Mouse (Mus musculus): ENCODE data around the gene Klhl9. TPM values are rescaled to one million over a fixed set of nuclear protein-coding genes. Genes with fewer than 3 reads are reported as not detected.

Gene Klhl9
- polyA plus RNA-seq, 1 experiment from 2014 or later: 128 TPM

Other genes starting within 250 kb of the Klhl9 start
- gene Ifnb1, start 199.7 kb downstream of the Klhl9 start, polyA plus RNA-seq (2015; fragmentation: Nextera tagmentation; extraction: Ambion mirVana): not detected in 2 replicates
- not detected in 2 replicates for gene Ifna15, start 164.2 kb downstream of the Klhl9 start, polyA plus RNA-seq (2015; fragmentation: Nextera tagmentation; extraction: Ambion mirVana)
- not detected in 2 replicates for gene Ifna14, start 150.7 kb downstream of the Klhl9 start, polyA plus RNA-seq (2015; fragmentation: Nextera tagmentation; extraction: Ambion mirVana)
- gene Ifna9, start 130.1 kb downstream of the Klhl9 start, polyA plus RNA-seq (2015; fragmentation: Nextera tagmentation; extraction: Ambion mirVana): not detected in 2 replicates
- not detected in 2 replicates for gene Ifna12, start 119.1 kb downstream of the Klhl9 start, polyA plus RNA-seq (2015; fragmentation: Nextera tagmentation; extraction: Ambion mirVana)
- not detected in 2 replicates for gene C87499, start 88.1 kb downstream of the Klhl9 start, polyA plus RNA-seq (2015; fragmentation: Nextera tagmentation; extraction: Ambion mirVana)
- not detected in 2 replicates for gene Ifna13, start 78.0 kb downstream of the Klhl9 start, polyA plus RNA-seq (2015; fragmentation: Nextera tagmentation; extraction: Ambion mirVana)
- gene Ifna16, start 45.5 kb downstream of the Klhl9 start, polyA plus RNA-seq (2015; fragmentation: Nextera tagmentation; extraction: Ambion mirVana): not detected in 2 replicates
- gene Ifna2, start 38.6 kb downstream of the Klhl9 start, polyA plus RNA-seq (2015; fragmentation: Nextera tagmentation; extraction: Ambion mirVana): not detected in 2 replicates
- gene Ifnab, start 31.1 kb downstream of the Klhl9 start, polyA plus RNA-seq (2015; fragmentation: Nextera tagmentation; extraction: Ambion mirVana): not detected in 2 replicates
- 1.6 and 2.3 TPM in 2 replicates for gene Gm26566, start 660 bp downstream of the Klhl9 start, polyA plus RNA-seq (2015; fragmentation: Nextera tagmentation; extraction: Ambion mirVana)
- not detected in 2 replicates for gene Gm13271, start 32.4 kb upstream of the Klhl9 start, polyA plus RNA-seq (2015; fragmentation: Nextera tagmentation; extraction: Ambion mirVana)
- 0.14 TPM in 1 of 2 replicates, not detected in the other for gene Gm13283, start 37.7 kb upstream of the Klhl9 start, polyA plus RNA-seq (2015; fragmentation: Nextera tagmentation; extraction: Ambion mirVana)
- not detected in 2 replicates for gene Gm13290, start 51.4 kb upstream of the Klhl9 start, polyA plus RNA-seq (2015; fragmentation: Nextera tagmentation; extraction: Ambion mirVana)
- not detected in 2 replicates for gene Gm13289, start 54.5 kb upstream of the Klhl9 start, polyA plus RNA-seq (2015; fragmentation: Nextera tagmentation; extraction: Ambion mirVana)
- gene Gm13272, start 57.4 kb upstream of the Klhl9 start, polyA plus RNA-seq (2015; fragmentation: Nextera tagmentation; extraction: Ambion mirVana): not detected in 2 replicates
- 0.20 TPM in 1 of 2 replicates, not detected in the other for gene Ifnz, start 59.7 kb upstream of the Klhl9 start, polyA plus RNA-seq (2015; fragmentation: Nextera tagmentation; extraction: Ambion mirVana)
- gene Gm13276, start 63.2 kb upstream of the Klhl9 start, polyA plus RNA-seq (2015; fragmentation: Nextera tagmentation; extraction: Ambion mirVana): not detected in 2 replicates
- not detected in 2 replicates for gene Gm13277, start 66.2 kb upstream of the Klhl9 start, polyA plus RNA-seq (2015; fragmentation: Nextera tagmentation; extraction: Ambion mirVana)
- not detected in 2 replicates for gene Gm13278, start 69.1 kb upstream of the Klhl9 start, polyA plus RNA-seq (2015; fragmentation: Nextera tagmentation; extraction: Ambion mirVana)
- not detected in 2 replicates for gene Gm13275, start 72.0 kb upstream of the Klhl9 start, polyA plus RNA-seq (2015; fragmentation: Nextera tagmentation; extraction: Ambion mirVana)
- not detected in 2 replicates for gene Gm13279, start 74.9 kb upstream of the Klhl9 start, polyA plus RNA-seq (2015; fragmentation: Nextera tagmentation; extraction: Ambion mirVana)
- gene Gm13285, start 77.2 kb upstream of the Klhl9 start, polyA plus RNA-seq (2015; fragmentation: Nextera tagmentation; extraction: Ambion mirVana): not detected in 2 replicates
- gene Gm13287, start 80.8 kb upstream of the Klhl9 start, polyA plus RNA-seq (2015; fragmentation: Nextera tagmentation; extraction: Ambion mirVana): not detected in 2 replicates
- not detected in 2 replicates for gene Gm13288, start 83.1 kb upstream of the Klhl9 start, polyA plus RNA-seq (2015; fragmentation: Nextera tagmentation; extraction: Ambion mirVana)
- not detected in 2 replicates for gene Ifna7, start 93.8 kb upstream of the Klhl9 start, polyA plus RNA-seq (2015; fragmentation: Nextera tagmentation; extraction: Ambion mirVana)
- gene Ifna11, start 97.5 kb upstream of the Klhl9 start, polyA plus RNA-seq (2015; fragmentation: Nextera tagmentation; extraction: Ambion mirVana): not detected in 2 replicates
- gene Ifna6, start 105.0 kb upstream of the Klhl9 start, polyA plus RNA-seq (2015; fragmentation: Nextera tagmentation; extraction: Ambion mirVana): not detected in 2 replicates
- gene Ifna5, start 113.1 kb upstream of the Klhl9 start, polyA plus RNA-seq (2015; fragmentation: Nextera tagmentation; extraction: Ambion mirVana): not detected in 2 replicates
- gene Ifna4, start 119.4 kb upstream of the Klhl9 start, polyA plus RNA-seq (2015; fragmentation: Nextera tagmentation; extraction: Ambion mirVana): not detected in 2 replicates
- gene Ifna1, start 127.6 kb upstream of the Klhl9 start, polyA plus RNA-seq (2015; fragmentation: Nextera tagmentation; extraction: Ambion mirVana): not detected in 2 replicates
- not detected in 2 replicates for gene Ifne, start 157.7 kb upstream of the Klhl9 start, polyA plus RNA-seq (2015; fragmentation: Nextera tagmentation; extraction: Ambion mirVana)